Mouse (Mus musculus): Measurements from ENCODE around the gene Pde9a.

The Pde9a gene

DNA sequence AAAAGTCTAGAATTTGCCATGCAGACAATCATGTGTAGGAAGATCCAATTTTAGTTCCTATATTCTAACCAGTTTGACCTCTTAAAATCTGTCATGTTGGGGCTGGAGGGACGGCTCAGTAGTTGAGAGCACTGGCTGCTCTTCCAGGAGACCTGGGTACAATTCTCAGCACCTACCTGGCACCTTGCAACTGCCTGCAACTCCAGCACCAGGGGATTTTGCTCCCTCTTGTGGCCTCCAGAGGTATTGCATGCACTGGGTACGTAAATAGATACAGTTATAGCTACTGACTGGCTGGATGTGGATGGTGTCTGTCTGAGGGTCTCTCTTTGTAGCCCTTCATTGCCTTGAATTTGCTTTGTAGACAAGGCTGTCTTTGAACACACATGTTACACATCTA lies 43.4 kb downstream of the Pde9a start:
- intact Hi-C loops (cut with DNase I) = no loop called here

DNA sequence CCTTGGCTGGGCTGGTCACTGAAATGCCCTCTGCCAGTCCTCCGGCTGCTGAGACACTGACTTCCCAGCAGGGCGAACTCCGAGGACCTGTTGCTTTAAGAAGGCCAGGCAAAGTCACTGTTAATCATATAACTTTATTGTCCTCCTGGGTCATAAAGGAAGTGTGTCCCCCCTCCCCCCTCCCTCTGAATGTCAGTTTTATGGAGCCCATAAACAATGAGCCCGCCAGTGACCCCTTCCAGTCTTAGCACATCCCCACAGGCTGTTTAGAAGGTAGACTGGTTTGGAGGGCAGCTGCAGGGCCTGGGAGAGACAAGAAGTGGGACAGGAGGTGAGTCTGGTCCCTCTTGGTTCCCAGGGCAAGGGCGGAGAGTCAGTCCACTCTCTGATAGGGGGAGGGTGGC lies 46.9 kb downstream of the Pde9a start:
- intact Hi-C loops (cut with DNase I) = no loop called here

DNA sequence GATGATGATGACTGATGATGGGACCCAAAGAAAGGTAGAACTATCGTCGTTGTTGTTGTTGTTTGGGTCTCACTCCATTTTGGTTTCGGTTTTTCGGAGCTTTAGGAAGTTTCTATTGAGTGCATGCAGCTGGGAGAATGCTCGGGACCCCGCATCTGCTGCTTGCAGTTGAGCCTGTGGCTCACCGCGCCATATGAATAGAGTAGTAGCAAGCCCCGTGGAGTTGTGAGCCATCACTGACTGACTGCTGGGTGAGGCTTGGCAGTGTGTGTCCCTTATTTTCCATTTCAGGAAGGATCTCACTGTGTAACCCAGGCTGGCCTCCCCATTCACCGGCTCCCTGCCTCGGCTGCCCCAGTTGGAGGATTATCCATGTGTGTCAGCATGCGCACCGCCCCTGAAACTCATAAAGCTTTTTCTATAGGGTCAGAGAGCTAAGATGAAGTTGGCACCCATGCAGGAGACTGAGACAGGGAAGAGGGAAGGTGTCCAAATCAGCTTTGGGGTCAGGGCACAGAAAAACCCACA lies 47.5 kb downstream of the Pde9a start:
- intact Hi-C loops (cut with DNase I) = no loop called here

DNA sequence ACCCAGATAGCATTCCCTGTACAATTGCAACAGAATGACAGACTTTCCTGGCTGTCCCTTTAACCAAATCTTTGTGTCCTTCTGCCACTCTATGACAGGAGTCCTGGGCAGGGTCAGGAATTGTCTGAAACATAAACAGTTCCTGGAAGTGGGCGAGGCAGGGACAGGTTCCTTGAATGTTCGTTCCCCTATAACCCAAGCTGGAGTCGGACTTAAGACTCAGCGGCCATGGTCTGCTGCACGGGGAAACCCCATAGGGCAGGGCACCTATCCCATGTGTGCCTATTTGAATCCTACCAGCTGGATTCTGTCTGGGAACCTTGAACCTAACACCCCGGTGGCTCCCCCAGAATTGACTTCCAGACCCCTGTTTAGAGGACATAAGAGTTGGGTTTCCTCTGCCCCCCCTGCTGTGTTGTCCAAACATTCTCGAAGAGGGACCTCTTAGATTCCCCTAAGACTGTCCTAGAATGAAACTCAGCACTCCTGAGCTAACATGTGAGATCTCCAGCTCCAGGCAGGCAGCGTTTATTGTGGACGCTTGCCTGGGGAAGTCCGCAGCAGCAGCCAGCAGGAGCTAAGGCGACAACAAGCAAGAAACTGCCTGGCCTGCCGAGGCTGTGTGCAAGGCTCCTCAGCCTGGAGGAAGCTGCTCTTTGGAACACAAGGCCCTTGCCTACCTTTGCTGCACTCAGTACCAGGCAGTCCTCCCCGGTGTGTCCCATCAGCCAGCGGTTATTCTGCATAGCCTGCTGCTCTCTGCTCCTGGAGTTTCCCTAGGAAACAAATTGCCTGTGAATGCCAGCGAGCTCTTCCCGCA lies 48.2 kb downstream of the Pde9a start:
- intact Hi-C loops (cut with DNase I) = no loop called here

DNA sequence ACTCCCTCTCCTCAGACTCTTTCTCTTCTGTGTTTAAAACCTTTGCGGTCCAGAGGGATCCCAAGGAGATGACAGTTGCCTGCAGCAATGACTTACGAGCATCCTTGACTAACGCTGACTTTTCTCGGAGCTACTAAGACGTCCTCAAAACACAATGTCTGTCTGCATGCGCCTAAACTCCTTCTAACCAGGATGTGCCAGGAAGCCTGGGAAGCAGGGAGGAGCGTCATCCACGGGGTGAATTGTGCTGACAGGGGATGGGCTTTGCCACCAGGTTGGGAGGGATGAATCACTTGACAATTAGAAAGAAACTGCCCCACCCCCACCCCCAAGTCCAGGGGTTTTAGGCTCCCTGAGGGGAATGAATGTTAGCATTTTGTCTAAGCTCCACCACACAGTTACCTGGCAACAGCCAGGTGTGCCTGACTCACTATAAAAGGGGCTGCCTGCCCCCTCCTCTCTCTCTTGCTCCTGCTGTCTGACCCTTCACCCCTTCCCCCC lies 48.9 kb downstream of the Pde9a start:
- intact Hi-C loops (cut with DNase I) = no loop called here

DNA sequence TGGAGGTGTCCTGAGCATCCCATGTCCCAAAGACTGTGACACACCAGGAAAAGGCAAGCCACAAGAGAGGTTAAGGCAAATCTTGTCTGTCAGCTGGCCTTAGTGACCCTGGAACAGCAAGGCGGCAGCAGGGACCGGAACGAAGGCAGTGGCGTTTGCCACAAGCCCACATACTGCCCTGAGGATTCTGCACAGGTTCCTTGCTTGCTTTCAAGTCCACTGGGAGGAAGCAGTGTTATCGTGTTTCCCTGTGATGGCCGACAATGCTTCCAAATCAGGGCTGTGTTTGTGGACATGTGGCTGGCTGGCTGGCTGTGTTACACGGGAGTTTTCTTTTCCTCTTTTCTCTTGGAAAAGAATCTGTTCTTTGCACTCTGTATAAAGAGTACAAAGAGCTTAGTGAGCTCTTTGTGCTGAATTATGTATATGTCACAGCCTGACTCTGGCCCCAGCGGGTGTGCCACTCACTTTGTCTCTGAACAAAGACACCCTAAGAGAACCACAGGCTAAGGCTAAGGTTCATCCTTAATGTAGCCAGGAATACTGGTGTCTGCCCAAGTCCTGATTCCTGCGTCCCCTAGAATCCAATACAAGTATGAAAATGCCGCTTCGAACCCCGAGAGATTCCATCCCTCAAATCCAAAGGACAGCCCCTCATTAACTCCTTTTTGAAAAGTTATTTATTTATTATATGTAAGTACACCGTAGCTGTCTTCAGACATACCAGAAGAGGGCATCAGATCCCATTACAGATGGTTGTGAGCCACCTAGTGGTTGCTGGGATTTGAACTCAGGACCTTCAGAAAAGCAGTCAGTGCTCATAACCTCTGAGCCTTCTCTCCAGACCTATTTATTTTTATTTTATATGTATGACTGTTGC lies 50.2 kb downstream of the Pde9a start:
- intact Hi-C loops (cut with DNase I) = no loop called here

DNA sequence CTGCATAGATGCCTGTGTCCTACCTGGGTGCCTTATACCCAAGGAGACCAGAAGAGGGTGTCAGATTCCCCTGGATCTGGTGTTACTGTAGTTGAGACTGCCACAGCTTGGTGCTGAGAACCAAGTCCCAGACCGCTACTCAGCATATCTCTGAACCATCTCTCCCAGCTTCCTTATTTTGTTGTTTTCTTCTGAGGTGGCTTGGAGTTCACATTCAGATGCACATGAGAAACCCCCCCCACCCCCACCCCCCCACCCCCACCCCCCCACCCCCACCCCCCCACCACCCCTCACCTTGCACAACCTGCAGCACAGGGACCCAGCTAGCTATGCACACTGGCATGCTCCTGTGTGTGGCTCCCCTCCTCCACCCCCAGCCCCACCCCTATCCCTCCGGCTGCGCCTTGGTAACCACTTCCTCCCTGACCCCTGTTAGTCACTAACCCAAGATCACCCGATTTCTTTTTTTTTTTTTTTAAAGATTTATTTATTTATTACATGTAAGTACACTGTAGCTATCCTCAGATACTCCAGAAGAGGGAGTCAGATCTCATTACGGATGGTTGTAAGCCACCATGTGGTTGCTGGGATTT lies 50.9 kb downstream of the Pde9a start:
- intact Hi-C loops (cut with DNase I) = no loop called here

DNA sequence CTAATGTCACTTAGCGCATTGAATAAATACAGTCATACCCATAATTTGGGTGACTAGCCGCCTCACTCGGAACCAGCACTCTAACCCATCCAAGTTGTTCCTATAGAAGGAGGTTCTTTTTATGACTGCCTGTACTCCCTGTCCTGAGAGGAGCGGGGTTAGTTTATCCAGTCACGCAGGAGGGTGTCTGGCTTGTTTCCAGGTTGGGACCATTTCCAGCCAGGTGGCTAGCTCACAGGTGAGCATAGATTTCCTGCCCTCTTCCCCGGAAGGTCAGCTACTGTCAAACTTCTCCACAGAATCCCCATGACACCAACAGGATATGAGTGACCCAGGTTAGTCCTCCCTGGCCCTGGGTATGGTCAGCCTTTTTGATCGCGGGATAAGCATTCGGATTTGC lies 51.5 kb downstream of the Pde9a start:
- intact Hi-C loops (cut with DNase I) = no loop called here

DNA sequence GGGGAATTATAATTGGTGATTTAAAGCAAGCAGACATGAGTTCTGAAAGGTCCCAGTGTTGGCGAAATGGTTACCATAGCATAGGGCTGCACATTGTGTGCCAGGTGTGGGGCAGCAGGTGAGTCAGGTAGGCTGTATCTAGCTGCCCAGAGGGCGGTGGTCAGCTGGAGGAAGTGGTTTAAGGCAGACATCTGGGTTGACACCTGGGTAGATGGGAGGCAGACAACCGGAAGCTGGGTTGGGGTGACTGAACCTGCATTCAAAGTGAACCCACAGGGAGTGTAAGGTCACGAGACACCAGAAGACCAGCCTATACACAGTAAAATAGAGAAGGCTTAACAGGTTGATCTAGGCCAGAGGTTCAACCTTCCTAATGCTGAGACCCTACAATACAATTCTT lies 54.0 kb downstream of the Pde9a start:
- intact Hi-C loops (cut with DNase I) = loop anchor here (5.0 kb wide), 1 partner anchor 58 kb away; no protein-coding TSS in a partner anchor

DNA sequence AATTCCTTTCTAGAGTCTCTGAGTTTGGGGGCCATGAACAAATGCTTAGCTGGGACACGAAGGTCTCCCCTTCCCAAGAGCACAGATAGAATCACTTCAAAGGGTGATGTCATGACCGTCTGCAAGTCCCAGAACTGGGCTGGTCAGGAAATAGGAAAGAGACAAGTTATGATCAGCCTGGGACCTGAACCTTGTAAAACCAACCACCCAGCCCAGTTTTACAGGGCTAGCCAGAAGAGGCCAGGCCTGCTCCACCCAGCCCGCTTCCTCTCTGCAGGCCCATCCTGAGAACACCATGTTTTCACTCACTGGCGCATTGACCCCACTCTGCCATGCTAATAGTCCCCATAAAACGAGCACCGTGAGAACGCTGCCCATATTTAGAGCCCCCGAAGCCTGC lies 56.5 kb downstream of the Pde9a start:
- intact Hi-C loops (cut with DNase I) = loop anchor here (5.0 kb wide), 1 partner anchor 60 kb away; no protein-coding TSS in a partner anchor

DNA sequence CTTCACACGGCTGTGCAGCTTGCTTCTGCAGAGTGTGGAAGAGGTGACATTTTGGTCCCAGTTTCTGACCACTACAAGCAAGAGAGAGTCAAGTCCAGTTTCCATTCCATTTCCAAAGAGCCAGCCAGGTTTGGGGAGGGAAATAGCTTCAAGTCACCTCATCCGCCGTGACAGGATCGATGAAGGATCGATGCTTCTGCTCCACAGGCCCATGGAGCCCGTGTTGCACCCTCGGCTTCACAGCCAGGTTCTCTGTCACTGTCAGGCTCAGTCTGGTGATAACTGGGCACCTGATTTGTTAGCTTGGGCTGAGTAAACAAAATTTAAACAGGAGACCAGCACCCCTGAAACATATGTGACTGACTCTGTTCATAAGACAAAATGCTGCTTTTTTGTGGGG lies 58.2 kb downstream of the Pde9a start:
- intact Hi-C loops (cut with DNase I) = loop anchor here (5.0 kb wide), 1 partner anchor 62 kb away; no protein-coding TSS in a partner anchor

DNA sequence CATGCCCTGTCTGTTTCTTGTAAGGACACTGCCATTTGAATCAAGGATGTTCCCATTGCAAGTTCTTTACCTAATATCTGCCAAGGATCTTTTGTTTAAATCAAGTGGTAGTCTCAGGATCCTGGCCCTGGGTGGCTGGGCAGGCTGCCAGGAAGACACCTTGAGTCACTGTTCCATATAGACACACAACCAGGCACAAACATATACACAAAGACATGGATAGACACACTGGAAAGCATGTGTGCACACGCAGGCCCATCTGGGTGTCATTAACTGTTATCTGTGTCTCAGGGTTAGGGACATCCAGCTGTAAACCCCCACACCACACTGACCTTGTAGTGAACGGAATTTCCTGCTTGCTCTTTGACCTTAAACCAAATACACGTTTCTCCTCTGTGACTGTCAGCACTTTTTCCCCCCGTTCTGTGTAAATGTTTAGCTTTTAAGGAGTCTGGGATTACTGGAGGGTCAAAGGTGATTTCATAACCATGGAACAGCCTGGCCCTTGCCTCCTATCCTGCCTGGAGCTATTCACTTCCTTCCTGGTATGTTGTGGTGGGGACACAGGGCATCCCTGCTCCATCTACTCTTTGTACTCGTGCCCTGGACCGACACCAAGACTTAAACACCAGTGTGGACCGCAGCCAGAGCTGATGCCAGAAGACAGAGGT lies 59.2 kb downstream of the Pde9a start:
- intact Hi-C loops (cut with DNase I) = no loop called here

DNA sequence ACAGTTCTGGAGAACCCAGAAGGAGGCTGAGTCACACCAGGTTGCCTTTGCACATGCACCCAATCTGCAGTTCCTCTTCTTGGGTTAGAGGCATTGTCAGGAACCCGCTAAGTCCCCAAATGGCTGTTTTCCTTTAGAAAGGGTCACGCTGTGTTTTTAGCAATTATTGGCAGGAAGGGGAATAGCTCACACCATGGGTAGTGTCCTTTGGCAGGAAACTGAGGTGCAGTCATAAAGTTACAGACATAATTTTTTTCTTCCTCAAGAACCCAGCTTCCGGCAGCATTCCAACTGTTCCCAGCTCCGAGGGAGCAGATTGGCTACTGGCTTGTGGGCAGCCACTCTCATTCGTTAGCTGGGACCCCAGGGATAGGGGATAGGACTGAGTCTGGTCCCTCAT lies 61.8 kb downstream of the Pde9a start:
- intact Hi-C loops (cut with DNase I) = no loop called here

DNA sequence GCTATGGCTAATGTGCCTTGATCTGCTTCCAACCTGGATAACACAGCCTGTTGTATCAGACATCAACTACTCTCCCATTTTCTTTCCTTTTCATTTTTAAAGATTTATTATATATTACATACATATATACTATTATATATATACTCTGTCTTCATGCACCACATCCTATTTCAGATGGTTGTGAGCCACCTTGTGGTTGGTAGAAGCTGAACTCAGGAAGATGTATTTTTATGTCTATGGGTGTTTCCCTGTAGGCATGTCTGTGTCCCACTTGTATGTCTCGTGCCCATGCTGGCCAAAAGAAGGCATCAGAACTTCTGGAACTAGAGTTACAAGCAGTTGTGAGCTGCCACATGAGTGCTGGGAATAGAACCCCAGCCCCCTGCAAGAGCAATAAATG lies 62.5 kb downstream of the Pde9a start:
- intact Hi-C loops (cut with DNase I) = no loop called here

DNA sequence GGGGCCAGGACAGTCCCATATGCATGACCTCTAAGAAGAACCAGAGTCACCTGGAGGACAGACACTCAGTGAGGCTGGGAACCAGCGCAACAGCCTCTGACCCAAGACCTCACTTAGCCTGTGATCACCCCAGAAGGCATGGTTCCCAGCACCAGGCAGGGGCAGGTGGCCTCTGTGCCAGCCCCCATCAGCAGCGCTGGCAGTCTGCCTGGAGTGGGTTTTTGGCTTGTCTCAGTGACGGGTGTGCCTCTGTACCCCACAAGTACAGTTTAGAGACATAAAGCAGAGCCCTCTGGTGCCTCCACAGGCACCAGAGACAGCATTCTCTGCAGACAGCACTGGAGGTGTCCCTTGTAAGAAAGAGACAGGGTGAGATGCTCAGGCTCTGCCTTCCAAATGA lies 64.2 kb downstream of the Pde9a start:
- intact Hi-C loops (cut with DNase I) = no loop called here

DNA sequence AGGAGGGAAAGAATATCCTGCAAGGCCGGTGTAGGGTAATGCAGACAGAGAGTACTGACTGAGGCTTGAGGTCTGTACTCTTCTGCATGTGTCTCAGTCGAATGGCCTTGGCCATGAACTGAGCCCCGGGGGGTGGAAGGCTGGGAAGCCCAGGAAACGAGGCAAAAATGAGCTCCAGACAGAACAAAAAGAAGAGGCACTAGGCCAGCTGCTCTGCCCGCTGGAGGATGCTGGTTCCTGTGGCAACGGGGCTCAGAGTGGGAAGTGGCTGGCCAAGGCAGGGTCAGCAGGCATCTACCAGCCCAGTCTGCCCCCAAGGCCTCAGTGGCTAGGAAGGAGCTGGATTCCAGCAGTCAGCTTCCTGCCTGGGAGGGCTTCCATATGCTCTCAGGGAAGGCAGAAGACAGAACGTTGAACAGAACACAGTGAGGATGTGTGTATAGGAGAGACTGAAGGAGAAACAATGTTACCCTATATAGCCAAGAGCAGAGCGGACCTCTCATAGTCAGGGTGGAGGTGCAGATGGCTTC lies 65.2 kb downstream of the Pde9a start:
- intact Hi-C loops (cut with DNase I) = no loop called here

DNA sequence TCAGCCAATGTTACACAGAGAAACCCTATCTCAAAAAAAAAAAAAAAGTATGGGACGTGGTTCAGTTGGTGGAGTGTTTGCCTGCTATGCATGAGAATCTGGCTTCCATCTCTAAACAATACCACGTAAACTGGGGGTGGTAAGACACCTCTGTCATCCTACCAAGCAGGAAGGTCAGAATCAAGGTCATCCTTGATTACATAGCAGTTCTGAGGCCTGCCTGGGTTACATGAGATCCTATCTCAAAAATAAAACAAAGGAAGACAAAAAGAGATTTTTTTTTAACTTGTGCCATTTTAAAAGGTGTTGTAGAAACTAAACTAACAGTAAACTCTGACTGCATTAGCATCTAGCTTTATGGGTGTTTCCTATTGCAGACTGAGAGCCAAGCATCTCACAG lies 66.8 kb downstream of the Pde9a start:
- intact Hi-C loops (cut with DNase I) = no loop called here

DNA sequence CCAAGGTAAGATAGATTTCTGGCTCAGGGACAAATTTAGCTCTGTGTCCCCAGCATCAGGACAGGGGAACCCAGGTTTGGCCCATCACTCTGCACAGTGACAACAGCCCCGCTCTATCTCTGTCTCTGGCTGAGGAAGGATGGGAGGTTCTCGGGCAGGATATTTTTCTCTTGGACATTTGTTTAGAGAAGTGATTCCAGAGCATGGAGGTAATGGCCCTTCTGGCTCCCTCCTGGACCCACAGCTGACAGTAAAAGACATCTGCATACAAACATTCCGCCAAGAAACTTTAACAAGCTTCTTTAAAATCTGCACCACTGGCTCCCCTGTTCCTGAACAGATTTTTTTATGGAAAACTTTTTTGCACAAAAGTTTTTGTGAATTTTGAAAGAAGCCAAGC lies 67.5 kb downstream of the Pde9a start:
- intact Hi-C loops (cut with DNase I) = no loop called here

DNA sequence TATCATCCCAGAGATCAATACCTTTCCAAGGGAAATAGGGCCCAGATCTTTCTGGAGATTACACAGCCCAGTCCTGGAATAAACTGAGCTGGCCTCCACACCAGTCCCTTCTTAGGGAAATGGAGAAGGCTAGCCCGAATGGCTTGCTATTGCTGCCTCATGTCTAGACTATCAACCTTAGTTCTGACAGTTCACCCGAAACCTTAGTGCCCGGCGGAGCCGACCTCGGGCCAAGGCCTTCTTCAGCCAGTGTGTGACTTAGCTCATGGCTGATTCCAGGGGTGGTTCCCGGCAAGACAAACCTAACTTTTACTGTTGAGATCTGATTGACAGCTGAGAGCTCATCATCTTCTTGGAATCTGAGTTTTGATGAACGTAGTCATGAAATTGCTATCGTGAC lies 68.0 kb downstream of the Pde9a start:
- intact Hi-C loops (cut with DNase I) = no loop called here

DNA sequence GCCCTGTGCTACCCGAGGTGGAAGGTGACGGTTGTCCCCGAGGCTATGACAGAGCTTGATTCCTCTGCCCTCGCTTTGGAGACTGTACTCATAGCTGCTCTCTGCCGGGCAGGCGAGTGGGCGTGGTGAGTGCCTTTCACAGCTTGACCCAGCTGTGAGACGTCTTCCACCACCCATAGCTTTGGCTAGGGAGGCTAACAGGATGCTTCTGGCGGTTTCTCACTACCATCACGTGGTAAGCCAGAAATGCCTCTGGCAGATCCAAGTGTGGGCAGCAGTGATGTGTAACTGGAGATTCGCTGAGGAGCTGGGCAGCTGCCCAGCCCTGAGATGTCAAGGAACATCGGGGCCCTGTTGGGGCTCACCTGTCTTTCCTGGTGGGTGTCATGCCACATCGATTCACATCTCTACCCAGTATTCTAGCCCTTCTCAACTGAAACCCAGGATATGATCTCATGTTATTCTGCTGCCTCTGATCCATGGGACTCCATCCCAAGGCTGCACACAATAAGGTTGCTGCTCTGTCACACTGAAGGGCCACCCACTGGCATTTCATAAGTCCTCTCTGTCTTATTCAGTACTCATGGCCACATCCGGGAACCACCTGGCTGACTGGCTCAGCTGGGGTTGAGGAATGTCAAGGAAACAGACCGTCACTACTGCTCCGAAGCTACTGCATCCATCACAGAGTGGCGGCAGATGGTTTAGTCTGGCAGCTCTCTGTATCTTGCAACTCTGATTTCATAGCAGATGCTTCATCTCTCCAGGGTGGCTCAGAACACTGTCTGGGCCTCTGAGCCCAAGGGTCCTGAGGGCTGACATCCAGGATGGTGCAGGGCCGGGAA lies 70.9 kb downstream of the Pde9a start:
- intact Hi-C loops (cut with DNase I) = no loop called here

Measured in adrenal gland (tissue).